Mouse (Mus musculus) kidney, postnatal 10 days (tissue): Measurements from ENCODE around the gene Lsm14a.

Source experiments
- DNase-seq: peaks from one replicate; pipeline ENCODE4 v3.0.0; 2021; ENCODE audit warnings: mixed read lengths

Lsm14a gene

GRCm38 (mm10) chr7:34393215-34393614, at the start of gene Lsm14a:
Lsm14a (minus strand) TSS chr7:34393315.
- no peak for DNase-seq

DNA sequence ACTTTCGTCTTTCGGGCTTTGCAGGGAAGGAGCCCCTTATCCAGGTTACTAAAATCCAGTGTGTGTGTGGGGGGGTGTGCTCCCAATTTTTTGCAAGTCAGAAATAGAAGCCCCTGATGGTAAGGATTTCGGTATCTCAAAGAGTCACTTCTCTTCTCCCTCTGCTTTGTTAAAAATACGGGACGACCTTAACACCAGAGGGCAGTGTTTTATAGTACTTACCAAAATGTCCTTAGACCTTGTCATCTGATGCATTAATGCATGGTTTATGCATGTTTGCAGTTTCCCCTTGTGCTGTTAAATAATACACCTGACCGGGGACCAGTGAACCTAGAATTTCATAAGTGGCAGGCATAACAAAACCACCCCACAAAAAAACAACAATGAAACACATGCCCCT, 45.8 kb upstream of the Lsm14a start:
- DNase-seq, result peak; percentile 24

GRCm38 (mm10) chr7:34433597-34433996, 40.5 kb upstream of the Lsm14a start:
- DNase-seq, result no peak

- DNase-seq, result no peak
Measured at GRCm38 (mm10) chr7:34421201-34421600, 28.1 kb upstream of the Lsm14a start.

DNA sequence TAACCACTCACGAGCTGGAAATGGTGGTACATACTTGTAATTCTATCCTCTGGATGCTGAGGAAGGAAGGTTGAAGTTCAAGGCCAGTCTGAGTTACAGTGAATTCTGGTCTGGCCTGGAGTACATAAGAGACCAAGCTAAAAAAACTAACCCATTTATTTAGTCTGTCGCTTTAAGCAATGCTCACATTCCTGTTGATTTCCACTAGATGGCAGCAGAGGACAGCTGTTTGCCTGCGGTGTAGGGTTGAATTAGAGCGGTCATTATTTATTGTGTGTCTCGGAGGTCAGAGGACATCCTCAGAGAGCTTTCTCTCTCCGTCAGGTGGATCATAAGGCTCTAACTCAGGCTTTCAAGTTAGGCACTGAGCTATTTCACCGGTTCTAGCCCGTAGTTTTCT, 14.4 kb upstream of the Lsm14a start:
- DNase-seq, result peak; percentile 69

DNA sequence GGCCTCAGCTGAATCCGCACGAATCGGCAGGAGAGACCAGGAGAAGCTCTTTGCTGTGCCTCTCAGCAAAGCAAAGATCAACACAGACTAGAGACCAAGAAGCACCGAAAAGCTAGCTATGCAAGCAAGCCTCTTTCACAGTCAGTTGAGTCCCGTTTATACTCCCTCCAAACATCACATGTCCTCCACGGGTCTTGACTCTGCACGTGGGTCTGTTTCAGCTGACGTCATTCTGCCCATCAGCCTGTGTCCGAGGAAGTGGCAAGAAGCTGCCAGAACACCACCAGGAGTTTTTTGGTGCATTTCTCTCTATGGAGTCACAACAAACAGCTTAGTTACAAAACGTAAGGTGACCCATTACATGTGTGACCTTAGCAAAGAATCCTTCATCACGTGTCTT, 10.8 kb upstream of the Lsm14a start:
- peak; percentile 26 for DNase-seq

DNA sequence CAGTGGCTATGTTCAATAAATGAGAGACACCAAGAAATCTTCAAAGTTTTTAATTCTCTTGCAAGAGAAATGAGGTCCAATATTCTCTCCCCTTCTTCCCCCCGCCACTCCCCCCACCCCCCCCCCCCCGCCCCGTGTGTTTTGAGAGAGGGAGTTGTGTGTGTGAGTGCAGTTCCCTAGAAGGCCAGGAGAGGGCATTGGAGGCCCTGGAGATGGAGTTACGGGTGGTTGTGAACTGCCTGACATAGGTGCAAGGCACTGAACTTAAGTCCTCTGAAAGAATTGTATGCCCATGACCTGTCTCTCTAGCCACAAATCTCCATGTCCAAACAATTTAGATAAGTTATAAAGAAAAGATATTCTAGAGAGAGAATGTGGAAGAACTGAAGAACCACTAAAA, 7.0 kb upstream of the Lsm14a start:
- DNase-seq, result no peak

DNA sequence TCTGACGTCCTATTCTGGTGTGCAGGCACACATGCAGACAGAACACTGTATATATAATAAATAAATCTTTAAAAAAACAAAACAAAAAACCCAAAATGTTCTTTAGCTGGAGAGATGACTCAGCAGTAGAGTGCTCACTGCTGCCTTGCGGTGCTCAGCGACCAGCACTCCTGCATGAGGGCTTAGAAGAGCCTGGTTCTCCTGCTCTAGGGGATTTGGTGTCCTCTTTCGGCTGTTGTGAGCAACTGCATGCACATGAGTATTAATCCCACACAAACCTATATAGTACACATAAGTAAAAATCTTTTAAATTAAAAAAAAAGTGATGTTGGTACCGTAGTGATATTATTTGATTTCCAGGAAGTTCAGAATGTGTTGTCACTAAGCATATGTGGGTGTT, 5.7 kb upstream of the Lsm14a start:
- DNase-seq, result no peak

GRCm38 (mm10) chr7:34396791-34397190, 3.7 kb upstream of the Lsm14a start:
- no peak for DNase-seq

DNA sequence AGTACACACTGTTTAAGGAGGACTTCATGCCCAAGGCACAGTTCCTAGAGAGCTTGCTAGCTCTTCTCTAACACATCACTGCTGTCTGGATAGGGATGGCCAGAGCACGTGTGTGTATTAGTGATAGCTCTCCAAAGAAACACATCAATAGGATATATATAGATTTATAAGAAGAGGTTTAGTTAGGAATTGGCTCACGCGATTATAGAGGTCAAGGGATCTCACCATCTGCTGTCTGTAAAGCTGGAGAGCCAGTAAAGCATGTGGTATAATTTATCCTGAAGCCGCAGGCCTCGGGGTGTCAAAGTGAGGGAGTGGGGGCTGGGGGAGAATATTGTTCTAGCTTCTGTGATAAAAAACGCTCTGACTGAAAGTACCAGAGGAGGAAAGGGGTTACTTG, 2.6 kb upstream of the Lsm14a start:
- no peak for DNase-seq

GRCm38 (mm10) chr7:34394636-34395035, 1.5 kb upstream of the Lsm14a start:
- DNase-seq, result no peak

DNA sequence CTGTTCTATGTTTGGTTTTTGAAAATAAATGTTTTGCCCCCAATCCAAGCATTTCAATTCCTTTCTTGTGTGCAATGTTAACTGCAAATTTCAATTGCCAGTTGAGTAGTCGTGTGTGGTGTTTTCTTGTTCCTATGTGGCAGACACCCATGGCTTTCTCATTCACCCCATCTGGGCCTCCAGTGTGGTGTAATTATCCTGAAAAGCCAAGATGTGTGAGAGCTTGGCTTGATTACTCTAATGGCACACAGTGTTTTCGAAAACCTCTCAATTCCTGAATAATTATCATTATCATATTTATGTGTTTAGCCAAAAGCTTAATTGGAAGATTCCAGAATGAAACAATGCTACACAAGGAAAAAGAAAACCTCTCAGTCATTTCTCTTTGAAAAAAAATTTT, 976 bp upstream of the Lsm14a start:
- DNase-seq, result no peak

DNA sequence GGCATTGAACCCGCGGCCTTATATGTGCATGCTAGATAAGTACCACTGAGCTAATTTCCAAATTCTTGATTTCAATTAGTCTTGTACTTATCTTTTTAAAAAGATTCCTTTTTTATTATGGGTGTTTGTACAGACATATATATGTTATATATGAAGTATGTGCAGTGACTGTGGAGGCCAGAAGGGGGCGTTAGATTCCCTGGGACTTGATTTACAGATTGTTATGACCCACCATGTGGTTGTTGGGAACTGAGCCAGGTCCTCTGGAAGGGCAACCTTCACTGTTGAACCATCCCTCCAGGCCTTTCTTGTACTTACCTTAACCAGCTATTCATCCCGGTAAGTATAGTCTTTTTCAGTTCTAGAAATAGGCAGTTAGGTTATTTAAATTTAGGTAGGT, 780 bp downstream of the Lsm14a start:
- DNase-seq, result peak; percentile 24

- DNase-seq, result no peak
Measured at GRCm38 (mm10) chr7:34391711-34392110, 1.4 kb downstream of the Lsm14a start.

GRCm38 (mm10) chr7:34390834-34391155, 2.3 kb downstream of the Lsm14a start:
- peak; percentile 17 for DNase-seq

- DNase-seq, result peak; percentile 19
Measured at GRCm38 (mm10) chr7:34390111-34390833, 2.8 kb downstream of the Lsm14a start.

- peak; percentile 97 for DNase-seq
Measured at GRCm38 (mm10) chr7:34389277-34390085, 3.6 kb downstream of the Lsm14a start.

DNA sequence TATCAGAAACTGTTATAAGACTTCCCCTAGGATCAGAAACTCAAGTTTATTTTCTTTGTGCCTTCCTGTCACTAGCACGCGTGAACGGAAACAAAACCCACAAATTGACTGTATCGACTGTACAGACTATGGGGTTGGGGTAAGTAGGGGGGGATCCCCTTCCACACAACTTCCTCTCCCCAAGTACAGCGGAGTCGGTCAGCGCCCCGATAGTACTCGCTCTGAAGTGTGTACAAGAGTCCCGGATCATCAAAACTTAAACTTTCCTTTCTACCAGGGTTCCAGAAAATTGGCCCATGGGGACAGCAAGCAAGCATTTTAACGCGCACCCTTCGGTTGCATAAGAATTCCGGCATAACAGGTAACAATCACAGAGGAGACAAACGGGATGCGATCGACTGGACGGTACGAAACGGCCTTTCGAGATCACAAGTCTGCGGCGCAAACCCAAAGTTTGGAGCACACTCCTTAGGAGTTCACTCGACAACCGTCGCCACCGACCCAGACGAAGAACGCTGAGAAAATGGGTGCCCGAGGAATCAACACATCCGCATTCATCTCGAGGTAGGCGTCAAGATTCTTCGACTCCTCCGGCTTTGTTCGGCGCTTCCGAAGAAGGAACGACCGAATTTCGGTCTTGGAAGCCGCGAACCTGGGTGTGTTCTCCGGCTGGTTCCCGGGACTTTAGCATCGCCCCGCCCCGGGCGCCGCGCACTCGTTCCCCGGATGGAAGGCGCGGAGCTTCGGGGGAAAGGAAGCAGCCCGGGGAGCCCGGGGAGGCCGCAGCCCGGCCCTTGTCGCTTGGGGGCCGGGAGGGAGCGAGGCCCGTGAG, 4.5 kb downstream of the Lsm14a start:
- DNase-seq, result peak; percentile 81

DNA sequence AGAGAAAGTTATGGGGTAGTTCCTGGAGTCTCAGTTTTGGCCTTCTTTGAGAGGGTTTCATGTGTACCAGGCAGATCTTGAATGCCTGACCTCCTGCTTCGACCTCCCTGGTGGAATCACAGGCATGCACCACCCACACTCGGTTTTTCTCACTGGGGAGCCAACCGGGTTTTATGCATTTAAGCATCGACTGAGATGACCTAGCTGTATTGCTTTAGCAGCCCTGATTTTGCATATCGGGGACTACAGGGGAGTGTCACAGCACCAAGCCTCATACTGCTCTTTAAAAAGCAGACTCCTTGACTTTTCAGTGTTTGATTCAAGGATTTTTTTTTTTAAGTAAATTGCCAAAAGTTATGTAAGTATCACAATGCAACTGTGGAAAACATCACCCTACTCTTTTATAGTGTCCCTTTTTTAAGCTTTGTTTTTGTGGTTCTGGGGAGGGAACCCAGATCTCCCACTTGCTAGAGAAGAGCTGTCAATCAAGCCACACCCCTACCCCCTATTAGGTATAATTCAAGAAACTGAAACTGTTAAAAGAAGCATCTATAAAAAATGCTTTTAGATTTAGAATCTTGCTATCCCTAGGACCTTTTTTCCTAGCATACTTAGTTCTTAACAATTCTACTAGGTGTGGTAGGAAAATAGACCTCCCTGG, 5.2 kb downstream of the Lsm14a start:
- peak; percentile 28 for DNase-seq

DNA sequence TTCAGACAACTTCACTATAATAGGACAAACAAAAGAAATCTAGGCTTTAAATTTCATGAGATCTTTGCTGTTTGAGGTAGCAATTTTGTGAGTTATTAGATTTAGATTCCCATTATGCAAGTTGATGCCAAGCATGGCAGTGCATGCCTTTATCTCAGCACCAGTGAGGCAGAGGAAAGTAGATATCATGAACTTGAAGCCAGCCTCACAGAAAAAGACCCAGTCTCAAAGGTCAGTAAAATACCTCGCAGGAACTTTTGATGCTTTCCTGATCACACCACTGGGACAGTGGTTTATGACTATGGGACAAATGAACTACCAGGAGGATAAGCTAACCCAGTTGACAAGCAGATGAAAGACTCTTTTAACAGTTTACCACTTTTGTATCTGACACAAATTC, 10.3 kb downstream of the Lsm14a start:
- no peak for DNase-seq

GRCm38 (mm10) chr7:34381733-34382132, 11.4 kb downstream of the Lsm14a start:
- no peak for DNase-seq

DNA sequence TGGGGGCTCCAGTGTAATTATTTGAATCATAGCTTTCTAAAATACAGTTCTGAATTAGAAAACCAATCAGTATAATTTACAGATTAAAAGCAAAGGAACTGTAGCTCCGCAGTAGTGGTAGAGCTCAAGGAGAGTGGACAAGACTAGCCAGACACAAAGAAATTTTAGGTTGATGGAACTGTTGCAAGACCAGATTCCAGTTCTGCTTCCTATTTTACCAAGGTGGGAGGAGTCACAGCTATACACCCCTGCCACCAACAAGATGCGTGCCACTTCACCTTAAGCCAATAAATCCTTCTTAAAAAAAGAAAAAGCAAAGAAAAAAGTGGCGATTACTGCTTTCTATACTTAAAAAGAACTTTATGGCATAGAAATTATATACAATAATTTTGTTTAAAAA, 12.8 kb downstream of the Lsm14a start:
- no peak for DNase-seq

GRCm38 (mm10) chr7:34373906-34374305, 19.2 kb downstream of the Lsm14a start:
- DNase-seq, result no peak
